Mouse (Mus musculus) naive thymus-derived CD4-positive, alpha-beta T cell, adult 2 months (primary cell): Measurements from ENCODE around the gene Csrp1.

ENCODE experiments used
- DNase-seq: peaks from one replicate; pipeline ENCODE4 v3.0.0-alpha.2; 2011; ENCODE audit warnings: low read depth

Csrp1 gene

GRCm38 (mm10) chr1:135771573-135771970 is 51.7 kb downstream of the Csrp1 start:
- DNase-seq: no peak

DNA sequence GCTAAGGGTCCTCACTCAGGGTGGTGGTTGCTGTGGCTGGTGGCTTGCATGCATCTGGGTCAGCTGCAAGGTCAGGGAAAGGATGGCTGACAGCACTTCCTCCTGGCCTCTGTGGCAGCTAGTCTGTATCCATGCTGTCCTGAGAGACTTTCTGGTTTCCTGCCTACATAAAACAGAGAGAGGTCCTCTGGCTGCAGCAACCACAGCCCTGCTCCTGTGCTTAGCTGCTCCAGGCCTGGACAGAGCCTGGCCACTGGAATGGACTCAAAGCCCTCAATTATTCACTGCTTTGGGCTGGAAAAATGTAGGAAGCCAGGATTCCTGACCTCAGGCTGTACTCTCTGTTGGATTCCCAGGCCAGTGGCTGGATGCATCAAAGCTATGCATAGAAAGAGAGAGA is 56.7 kb downstream of the Csrp1 start:
- DNase-seq: no peak

DNA sequence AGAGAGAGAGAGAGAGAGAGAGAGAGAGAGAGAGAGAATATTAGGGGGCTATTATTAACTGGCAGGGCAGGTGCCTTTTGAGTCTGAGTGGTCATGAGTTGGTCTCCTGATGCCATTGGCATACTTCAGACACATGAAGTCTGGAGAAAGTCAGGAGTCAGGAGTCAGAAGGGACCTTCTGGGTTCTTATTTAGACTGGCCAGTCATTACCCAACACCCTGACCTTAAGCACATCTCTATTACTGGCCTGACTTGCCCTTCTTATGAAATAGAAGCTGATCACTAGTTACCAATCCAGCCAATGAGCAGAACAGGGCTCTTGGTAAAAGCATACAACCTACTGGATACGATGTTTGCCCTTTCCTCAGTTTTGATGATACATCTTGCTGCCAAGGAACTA is 57.2 kb downstream of the Csrp1 start:
- DNase-seq: no peak

DNA sequence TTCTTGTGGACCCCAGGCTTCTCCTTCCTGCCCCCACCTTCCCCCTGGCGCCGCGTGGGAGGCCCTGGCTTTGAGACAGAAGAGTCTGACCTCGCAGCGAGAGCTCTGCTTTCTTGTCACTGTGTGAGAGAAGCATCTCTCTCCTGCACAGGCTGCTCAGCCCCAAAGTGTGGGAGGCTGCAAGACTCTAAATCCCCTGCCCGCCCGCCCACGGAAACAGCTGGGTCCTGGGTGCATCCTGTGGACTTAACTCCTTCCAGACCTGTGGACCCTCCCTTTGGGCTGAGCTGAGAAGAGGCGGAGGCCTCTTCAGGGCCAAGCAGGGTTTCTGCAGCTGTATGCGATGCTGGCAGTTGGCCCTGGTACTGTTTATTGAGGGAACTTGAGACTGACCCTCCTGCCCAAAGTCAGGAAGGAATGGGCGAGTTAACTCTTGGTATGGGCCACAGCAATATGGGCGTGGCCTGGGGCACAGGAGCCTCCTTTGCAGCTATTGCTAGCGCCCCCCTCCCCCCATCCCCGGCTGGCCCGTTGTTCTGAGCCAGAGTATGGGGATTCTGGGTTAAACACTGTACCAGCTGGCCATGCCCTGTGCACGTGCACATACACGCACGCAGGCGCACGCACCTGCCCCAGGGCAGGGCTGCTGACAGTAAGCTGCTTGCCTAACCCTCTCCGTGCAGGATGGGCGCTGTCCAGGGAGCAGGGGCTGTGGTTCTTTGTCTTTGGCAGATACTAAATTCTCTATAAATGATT is 59.1 kb downstream of the Csrp1 start, which contains the start of gene Tnni1:
Gene Tnni1 (plus strand): TSS at position 655 of the 756 bp plus-strand sequence.
- DNase-seq: no peak

GRCm38 (mm10) chr1:135780649-135781048 is 60.8 kb downstream of the Csrp1 start:
- no peak for DNase-seq

GRCm38 (mm10) chr1:135781220-135781619 is 61.4 kb downstream of the Csrp1 start:
- peak; percentile 79 for DNase-seq

GRCm38 (mm10) chr1:135782816-135783215 is 63.0 kb downstream of the Csrp1 start:
- no peak for DNase-seq

- DNase-seq: peak; percentile 88
Observed at GRCm38 (mm10) chr1:135787799-135788198, 67.9 kb downstream of the Csrp1 start.

DNA sequence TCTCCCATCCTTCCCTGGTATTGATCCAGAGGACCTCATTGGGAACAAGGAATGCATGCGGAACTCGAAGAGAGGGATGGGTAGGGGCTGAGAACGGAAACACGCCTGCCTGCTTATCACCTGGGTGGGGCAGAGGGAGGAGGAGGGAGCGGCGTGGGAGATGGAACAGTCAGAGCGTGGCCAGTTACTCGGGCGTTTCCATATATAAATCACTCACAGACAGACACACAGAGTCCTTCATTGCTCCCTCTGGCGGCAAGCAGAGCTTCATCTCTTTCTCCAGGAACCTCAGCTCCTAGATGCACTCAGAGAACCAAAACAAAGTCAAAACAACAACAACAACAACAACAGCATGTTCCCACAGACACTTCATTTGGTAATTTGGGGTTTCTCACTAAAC is 68.8 kb downstream of the Csrp1 start:
- peak; percentile 67 for DNase-seq

GRCm38 (mm10) chr1:135789815-135790214 is 70.0 kb downstream of the Csrp1 start:
- peak; percentile 89 for DNase-seq

GRCm38 (mm10) chr1:135792143-135792939 is 72.5 kb downstream of the Csrp1 start:
- no peak for DNase-seq

DNA sequence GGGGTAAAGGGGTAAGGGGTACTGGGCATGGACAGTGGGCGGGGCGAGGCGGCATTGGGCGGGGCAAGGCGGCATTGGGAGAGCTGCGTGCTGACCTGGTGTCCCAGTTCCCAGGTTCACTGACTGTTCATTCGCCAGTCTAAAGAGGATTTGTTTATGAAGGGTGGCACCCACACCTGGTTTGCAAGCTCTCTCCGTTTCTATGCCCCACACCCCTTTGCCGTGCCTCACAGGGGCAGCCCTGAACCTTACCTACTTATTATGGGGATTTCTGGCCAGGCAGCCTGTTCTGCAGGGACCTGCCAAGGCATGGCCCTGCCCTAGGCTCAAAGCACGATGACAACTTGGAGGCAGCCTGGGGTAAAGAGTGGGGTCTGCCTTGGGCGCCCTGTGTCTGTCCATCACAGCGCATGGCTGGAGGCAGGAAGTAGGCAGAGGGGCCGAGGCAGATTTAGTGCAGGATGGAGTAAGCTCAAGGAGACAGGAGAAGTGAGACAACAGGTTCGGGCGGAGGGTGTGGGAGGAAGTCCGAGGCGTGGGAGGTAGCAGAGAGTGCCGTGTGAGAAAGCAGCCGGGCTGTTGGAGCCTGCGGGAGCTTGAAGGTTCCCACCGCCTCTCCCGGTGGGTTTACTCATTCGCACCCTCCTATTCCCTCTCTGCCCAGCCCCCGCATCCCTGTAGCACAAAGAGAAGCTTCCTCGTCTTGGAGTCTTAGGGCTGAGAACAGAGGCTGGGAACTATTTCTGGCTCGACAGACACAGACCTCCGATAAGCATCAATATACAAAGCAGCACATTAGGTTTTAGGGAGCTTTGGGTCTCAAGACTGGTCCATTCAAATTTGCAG is 73.7 kb downstream of the Csrp1 start:
- peak; percentile 61 for DNase-seq

DNA sequence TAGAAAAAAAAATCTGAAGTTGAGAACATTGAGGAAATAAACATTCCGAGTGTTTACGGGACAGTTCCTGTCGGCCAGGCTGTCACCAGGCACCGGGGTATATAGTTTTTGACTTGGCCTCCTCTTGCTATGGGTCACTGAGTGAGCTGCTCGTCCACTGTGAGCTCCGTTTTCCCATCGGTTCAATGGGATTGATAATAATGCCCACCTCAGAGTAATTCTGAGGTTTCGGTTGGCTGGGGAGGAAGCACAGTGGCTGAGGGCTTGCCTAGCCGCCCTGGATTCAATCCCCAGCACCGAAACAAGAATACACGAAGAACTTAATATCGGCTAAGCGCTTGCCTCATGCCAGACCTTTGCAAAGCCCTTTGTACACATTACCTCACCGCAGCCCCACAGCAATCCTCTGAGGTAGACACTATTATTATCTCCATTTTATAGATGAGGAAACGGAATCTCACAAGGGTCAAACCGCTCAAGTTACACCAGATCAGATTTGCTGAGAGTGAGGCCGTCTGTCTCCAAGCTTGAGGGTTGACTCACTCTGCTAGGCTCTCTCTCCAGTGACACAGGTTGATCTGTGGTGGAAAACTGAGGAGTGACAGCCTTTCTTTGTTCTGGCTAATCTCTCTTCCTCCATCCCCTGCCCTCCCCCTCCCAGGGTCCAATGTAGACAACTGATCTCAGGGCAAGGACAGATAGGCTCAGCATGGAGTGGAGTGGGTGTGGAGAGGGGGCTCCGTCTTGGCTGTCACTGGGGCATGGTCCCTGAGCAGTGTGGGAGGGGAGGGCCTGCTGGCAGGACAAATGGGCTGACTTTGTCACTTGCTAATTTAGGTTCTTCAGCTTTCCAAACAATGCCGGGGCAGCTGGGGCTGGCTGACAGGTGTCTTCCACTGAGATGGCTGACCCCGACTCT is 74.6 kb downstream of the Csrp1 start:
- DNase-seq: no peak

DNA sequence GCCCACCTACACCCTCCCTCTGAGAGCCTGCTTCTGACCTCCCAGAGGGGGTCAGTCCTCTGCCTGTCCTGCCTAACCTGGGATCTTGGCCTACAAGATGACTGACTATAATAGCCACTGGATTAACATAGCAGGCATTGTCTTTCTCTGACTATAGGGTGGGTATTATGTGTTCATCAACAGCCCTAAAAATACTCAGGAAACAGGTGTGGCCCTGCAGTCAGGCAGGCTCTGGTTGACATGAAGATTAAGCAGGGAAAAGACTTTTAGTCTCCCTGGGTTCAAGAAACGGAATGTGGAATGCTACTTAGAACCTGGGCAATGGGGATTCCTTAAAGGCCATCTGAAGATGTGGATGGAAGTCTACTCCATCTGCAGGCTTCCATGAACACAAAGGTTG is 78.6 kb downstream of the Csrp1 start:
- no peak for DNase-seq

- no peak for DNase-seq
Observed at GRCm38 (mm10) chr1:135799109-135799627, 79.3 kb downstream of the Csrp1 start.

DNA sequence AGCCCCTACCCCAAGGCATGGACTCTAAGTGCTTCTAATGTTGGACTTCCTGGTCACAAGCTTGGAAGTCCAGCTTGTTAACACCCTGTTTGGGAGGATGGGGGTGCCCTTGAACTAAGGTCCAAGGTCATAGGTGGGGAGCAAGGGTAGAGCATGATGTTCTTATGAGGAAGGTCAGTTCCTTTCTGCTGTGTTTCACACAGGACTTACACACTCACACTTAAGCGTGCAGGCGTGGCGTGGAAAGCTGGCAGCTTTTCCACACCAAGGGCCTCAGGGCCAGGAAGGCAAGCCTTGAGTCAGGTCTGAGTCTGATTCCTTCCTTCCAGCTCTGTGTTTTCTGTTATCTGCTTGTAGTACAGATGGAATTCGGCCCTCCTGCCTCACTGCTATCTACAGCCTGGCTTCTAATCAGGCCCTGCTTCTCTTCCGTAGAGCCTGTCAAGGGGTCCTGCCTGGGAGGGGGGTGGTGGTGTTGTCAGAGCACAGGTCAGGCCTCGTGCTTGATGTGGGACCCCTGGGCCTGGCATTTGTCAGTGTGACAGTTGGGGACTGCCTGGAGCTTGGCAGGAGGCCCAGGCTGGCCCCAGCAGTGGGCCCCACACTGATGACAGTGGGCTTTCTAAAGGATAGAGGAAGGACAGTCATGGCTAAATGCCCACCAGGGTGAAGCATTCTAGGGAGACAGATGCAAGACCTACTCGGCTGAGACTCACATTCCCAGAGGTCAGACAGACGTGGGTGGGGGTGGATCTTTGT is 80.5 kb downstream of the Csrp1 start:
- DNase-seq: no peak
